Mouse (Mus musculus) CD4-positive, CD25-positive, alpha-beta regulatory T cell, adult 9 weeks (primary cell): ENCODE data around the gene Gdpd3. TPM values are rescaled to one million over a fixed set of nuclear protein-coding genes. Genes with fewer than 3 reads are reported as not detected.

Experiments
- polyA plus RNA-seq: library from polyadenylated mRNA; unstranded; fragments of 100-300 nt; shearing (Covaris generic); gene quantifications from one replicate; pipeline ENCODE4 v1.2.1, GENCODE M21; 2017

Gdpd3 gene
- polyA plus RNA-seq, result 1.9 TPM

DNA sequence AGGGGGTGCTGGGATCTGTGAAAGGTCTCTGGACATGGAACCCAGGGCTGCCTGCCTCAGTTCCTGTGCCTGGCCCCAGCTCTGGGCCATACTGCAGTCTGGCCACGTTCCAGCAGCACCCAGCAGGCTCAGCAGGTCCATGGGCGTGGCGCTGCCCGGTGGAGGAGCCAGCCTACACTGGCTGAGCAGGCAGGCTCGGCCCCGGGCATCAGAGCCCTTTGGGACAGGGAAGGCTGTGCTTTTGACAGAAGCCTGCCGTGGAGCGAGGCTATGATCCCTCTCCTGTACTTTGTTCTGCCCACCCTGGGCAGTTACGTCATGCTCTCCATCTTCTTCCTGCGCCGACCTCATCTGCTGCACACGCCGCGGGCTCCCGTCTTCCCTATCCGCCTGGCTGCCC lies at the start of gene Gdpd3:
Gene Gdpd3, plus strand, starts transcription at position 134 of the 400 bp plus-strand sequence.

DNA sequence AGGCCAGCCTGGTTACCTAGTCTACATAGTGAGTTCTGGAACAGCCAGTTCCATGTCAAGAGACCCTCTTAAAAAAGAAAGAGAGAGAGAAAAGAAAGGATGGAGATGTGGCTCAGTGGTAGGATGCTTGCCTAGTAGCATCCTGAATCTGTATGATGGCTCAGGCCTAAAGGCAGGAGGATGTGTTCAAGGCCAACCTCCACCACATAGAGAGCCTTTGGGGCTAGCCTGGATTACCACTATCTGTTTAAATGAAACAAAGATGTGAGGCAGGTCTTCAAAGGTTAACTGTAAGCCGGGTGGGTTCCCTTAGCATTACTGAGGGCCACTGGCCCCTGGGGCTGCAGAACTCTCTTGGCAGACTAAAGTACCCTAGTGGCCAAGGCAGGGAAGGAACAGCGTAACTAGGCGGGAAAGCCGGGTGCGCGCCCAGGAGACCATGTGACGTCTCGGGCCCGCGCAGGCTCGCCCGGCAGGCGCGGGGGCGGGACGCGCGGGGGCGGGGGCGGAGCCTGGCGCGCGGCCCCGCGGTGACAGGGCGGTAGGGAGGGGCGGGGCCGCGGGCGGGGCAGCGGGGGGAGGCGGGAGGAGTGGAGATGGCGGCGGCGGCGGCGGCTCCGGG lies 7.0 kb upstream of the Gdpd3 start, which contains the start of gene Mapk3:
Gene Mapk3, plus strand, starts transcription at position 552 of the 622 bp plus-strand sequence.

DNA sequence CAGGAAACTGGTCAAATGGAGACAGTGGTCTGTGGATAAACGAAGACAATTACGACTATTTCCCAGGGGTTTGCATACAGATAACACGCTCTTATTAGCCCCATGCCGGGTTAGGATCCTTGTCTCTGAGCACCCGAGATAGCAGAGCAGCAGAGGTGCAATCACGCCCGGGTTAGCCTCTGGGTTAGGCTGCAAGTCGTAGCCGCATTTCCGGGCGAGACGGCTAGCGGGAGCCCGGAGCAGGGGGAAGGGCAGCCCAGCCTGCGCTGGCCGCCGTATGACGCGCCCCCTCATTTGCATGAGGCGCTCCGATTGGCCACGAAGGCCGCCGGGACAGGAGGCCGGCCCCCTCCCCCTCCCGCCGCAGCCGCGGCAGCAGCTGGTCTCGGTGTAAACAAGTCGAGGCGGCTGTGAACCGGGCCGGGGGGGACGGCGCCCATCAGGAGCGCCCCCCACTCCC lies 10.5 kb downstream of the Gdpd3 start, which contains the start of gene Ypel3:
Gene Ypel3, plus strand, starts transcription at position 358 of the 460 bp plus-strand sequence.

DNA sequence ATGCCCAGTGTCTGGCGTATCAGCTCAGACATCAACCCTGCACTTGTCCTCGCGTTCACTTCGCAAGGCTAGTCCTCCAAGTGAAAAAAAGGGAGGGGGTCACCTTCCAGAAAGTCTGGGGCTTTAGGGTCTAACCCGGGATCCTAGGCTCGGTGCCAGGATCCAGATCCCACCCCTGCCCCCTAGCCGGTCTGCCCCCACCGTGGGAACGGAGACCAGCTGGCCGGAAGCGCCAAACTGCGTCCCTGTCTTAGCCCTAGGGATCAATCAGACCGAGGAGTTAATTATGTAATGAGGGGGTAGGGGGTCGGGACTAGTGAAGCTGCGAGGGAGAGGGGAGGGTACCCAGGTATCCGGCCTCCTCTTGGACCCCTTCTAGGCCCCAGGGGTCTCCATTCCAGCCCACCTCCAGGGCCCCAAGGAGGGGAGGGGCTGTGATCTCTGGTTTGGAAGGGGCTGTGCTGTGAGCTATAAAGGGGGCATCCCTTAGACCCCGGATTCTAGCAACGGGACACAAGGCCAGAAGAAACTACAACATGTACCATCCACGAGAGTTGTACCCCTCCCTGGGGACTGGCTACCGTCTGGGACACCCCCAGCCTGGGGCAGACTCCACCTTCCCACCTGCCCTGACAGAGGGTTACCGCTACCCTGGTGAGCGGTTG lies 15.0 kb downstream of the Gdpd3 start, which contains the start of gene Tbx6:
Gene Tbx6, plus strand, starts transcription at position 513 of the 665 bp plus-strand sequence.

DNA sequence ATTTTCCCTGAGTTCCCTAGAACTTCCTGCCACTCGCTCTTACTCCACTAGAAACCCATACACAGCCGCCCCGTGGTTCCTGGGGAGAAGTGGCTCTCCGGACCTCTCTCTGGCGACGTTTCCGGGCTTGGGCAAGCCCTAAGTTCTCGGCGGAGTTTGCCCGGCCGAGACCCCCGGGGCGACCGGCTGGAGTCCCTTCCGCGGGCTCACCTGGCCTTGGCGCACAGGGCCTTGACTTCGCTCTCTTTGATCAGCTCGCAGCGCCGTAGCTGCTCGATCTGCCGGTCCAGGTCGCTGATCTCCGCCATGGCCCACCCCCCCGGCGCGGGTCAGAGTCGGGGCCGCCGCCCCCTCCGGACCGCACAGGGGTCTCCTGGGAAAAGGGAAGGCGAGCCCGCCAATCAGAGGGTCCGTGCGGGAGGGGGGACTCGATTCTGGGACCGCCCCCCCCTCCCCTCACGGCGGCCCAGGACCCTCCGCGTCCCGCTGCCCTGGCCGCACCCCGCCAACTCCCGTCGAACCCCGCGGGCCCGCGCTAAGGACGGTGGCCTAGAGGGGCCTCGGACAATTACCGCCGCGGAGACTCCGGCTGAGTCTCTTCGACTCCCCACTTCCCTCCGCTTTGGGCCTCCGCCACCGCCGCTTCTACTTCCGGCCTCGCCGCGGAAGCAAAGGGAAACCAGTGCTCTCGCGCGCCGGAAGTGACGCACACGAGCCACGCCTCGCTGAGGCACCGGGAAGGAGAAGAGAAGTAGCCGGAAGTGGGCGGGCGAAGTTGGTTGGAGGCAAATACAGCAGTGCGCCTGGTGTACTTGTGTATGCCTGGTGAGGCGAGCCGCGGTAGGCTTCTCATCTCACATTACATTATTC lies 26.0 kb downstream of the Gdpd3 start, which contains the start of gene Ppp4c:
Gene Ppp4c, minus strand, starts transcription at position 646 of the 870 bp plus-strand sequence.

DNA sequence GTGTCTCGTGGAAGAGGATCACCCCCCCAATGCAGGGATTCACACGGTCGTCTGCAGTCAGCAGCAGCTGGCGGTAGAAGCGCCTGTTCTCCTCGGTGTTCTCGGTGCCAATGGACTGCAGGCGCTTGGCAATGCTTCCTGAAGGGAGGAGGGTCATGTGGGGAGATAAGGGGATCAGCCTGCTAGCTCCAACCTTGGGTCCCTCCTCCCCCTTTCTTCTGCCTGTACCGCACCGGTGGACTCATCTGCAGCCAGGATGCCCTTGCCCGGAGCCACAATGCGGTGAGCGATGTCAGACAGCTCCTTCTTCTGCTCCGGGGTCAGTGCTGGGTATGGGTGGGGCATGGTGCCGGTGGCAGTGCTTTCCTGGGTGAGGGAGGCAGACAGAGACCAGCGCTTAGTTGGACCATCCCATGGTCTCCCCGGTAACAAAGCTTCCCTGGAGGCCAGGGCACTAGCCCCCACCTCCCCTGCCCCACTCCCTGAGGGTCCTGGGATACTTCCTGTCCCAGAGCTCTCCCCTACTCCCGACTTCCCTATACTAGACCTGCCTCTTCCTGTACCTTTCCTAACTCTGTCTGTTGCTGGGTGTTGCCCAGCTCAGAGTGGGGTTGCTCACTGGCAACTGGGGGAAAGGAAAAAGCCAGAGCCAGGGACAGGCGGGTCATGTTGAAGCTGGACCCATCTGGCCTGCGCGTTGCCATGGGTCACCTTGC lies 31.4 kb downstream of the Gdpd3 start, which contains the start of gene Fam57b:
Gene Fam57b, plus strand, starts transcription at position 258 of the 716 bp plus-strand sequence.

Other genes starting within 250 kb of the Gdpd3 start
- gene Eif3c, start 199.9 kb upstream of the Gdpd3 start, polyA plus RNA-seq, result 238 TPM
- 3.2 TPM for gene Apobr, start 181.4 kb upstream of the Gdpd3 start, polyA plus RNA-seq
- gene Cln3, start 180.5 kb upstream of the Gdpd3 start, polyA plus RNA-seq, result 109 TPM
- not detected for gene Il27, start 171.4 kb upstream of the Gdpd3 start, polyA plus RNA-seq
- gene Nupr1, start 135.5 kb upstream of the Gdpd3 start, polyA plus RNA-seq, result not detected
- 132 TPM for gene Sgf29, start 117.0 kb upstream of the Gdpd3 start, polyA plus RNA-seq
- gene Sult1a1, start 89.9 kb upstream of the Gdpd3 start, polyA plus RNA-seq, result 1.4 TPM
- 153 TPM for gene Bola2, start 70.9 kb upstream of the Gdpd3 start, polyA plus RNA-seq
- 10.8 TPM for gene Slx1b, start 70.5 kb upstream of the Gdpd3 start, polyA plus RNA-seq
- 3,709 TPM for gene Coro1a, start 58.5 kb upstream of the Gdpd3 start, polyA plus RNA-seq
- 37.7 TPM for gene Mapk3, start 6.7 kb upstream of the Gdpd3 start, polyA plus RNA-seq
- gene Ypel3, start 10.6 kb downstream of the Gdpd3 start, polyA plus RNA-seq, result 201 TPM
- 4.0 TPM for gene Tbx6, start 15.1 kb downstream of the Gdpd3 start, polyA plus RNA-seq
- gene Ppp4c, start 26.2 kb downstream of the Gdpd3 start, polyA plus RNA-seq, result 333 TPM
- not detected for gene Fam57b, start 31.3 kb downstream of the Gdpd3 start, polyA plus RNA-seq
- not detected for gene 4930451I11Rik, start 65.3 kb downstream of the Gdpd3 start, polyA plus RNA-seq
- gene Doc2a, start 81.1 kb downstream of the Gdpd3 start, polyA plus RNA-seq, result not detected
- gene Hirip3, start 95.6 kb downstream of the Gdpd3 start, polyA plus RNA-seq, result 10.6 TPM
- 113 TPM for gene Ino80e, start 96.0 kb downstream of the Gdpd3 start, polyA plus RNA-seq
- gene Taok2, start 118.4 kb downstream of the Gdpd3 start, polyA plus RNA-seq, result 53.3 TPM
- 58.9 TPM for gene Tmem219, start 156.6 kb downstream of the Gdpd3 start, polyA plus RNA-seq
- gene Kctd13, start 162.5 kb downstream of the Gdpd3 start, polyA plus RNA-seq, result 9.7 TPM
- gene Asphd1, start 183.2 kb downstream of the Gdpd3 start, polyA plus RNA-seq, result 0.19 TPM
- 0.66 TPM for gene Sez6l2, start 184.2 kb downstream of the Gdpd3 start, polyA plus RNA-seq
- gene Cdipt, start 209.6 kb downstream of the Gdpd3 start, polyA plus RNA-seq, result 326 TPM
- 2.2 TPM for gene Cdiptos, start 209.8 kb downstream of the Gdpd3 start, polyA plus RNA-seq
- 51.3 TPM for gene Mvp, start 248.3 kb downstream of the Gdpd3 start, polyA plus RNA-seq